Mouse (Mus musculus): ENCODE results near the gene Pex16.

Pex16 gene

DNA sequence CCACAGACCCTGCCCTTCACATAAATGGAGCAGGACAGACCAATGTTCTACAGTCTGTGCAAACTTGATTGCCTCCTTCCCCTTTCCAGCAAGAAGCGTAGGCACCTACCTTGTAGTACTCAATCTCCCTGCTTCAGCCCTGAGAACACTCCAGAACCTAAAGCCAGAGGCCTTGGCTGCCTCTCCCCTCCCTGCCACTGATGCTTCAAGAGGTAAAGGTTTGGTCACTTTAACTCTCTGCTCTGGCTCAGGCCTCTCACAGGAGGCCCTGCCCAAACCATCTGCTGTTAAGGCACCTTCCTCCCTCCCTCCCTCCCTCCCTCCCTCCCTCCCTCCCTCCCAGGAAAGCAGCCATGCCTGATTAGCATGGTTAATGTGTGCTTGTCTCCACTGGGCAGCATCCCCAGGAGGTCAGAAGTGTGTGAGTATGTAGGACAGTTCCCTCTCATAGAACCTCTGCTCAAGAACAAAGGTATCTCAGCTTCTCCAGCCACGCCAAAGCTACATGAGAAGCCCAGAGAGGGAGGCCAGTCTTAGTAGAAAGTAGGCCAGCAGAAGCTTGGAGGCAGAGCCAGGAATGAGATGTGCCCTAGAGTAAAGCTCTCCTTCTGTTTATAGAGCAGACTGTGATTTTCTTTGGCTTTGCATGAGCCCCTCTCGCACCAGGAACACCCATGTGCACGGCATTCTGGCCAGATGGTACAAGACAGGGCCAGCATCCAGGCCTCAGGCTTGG is 28.3 kb downstream of the Pex16 start:
- in situ Hi-C loops (cut with MboI; ENCODE audit: low pct_unique_long_range_greater_than_20kb in 1 of 2, low sequenced_read_pairs in 2 of 2, unreplicated experiment in 1 of 2): no loop called here

DNA sequence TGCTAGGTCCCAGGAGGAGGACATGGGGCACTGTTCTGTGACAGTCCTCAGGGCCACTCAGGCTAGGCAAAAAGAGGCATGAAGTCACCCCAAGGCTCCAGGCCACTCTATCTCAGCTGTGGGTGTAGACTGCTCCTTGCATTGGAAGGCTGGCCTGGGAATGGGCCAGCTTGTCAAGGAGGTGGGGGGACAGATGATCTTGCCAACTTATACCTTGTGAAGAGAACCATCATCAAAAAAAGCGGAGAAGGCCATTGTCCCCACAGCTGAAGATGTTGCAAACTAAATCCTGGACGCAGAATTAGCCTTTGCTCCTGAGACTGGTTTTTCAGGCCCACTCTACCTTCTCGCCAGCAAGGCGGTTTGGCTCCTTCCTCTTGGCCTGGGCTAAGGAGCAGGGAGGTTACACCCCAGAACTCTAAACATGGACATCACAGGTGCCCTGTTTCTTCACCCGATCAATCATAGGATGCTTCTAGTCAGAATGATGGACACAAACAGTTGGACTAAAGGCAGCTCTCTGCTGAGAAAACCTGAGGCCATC is 29.4 kb downstream of the Pex16 start:
- in situ Hi-C loops (cut with MboI; ENCODE audit: low pct_unique_long_range_greater_than_20kb in 1 of 2, low sequenced_read_pairs in 2 of 2, unreplicated experiment in 1 of 2): no loop called here

DNA sequence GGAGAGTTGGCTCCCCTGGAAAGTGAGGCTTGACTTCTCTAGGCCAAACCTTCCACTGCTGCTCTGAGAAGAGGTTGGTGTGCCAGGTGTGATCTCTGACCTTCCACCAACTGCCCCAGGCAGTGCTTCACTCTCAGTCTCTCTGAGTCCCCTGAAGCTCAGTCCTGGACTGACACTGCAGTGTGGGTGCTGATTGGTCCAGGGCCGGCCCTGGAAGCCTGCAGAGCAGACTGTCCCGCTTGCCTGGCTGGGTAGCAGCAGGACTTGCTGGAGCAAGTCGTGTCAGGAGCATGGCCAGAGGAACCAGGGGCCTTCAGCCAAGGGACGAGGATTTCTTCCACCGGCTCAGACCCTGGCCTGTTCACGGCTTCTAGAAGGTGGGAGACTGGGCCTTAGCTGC is 30.3 kb downstream of the Pex16 start:
- in situ Hi-C loops (cut with MboI; ENCODE audit: low pct_unique_long_range_greater_than_20kb in 1 of 2, low sequenced_read_pairs in 2 of 2, unreplicated experiment in 1 of 2): no loop called here

DNA sequence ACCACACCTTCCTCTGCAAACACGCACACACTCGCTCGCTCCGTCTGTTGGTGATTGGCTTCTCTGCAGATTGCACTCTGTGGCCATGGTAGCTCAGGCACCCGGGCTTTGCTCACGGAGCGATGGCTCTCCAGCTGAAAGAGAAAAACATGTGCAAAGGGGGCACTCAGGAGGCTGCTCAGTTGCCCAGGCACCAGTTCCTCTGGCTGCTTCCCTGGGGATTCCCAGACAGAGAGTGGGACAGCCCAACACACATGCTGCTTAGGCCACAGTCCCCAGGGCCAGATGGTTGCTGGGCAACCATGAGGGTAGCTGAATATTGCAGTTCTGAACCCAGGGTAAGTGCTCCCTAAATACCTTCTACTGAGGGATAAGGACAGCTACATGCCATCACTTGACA is 31.2 kb downstream of the Pex16 start:
- in situ Hi-C loops (cut with MboI; ENCODE audit: low pct_unique_long_range_greater_than_20kb in 1 of 2, low sequenced_read_pairs in 2 of 2, unreplicated experiment in 1 of 2): no loop called here

DNA sequence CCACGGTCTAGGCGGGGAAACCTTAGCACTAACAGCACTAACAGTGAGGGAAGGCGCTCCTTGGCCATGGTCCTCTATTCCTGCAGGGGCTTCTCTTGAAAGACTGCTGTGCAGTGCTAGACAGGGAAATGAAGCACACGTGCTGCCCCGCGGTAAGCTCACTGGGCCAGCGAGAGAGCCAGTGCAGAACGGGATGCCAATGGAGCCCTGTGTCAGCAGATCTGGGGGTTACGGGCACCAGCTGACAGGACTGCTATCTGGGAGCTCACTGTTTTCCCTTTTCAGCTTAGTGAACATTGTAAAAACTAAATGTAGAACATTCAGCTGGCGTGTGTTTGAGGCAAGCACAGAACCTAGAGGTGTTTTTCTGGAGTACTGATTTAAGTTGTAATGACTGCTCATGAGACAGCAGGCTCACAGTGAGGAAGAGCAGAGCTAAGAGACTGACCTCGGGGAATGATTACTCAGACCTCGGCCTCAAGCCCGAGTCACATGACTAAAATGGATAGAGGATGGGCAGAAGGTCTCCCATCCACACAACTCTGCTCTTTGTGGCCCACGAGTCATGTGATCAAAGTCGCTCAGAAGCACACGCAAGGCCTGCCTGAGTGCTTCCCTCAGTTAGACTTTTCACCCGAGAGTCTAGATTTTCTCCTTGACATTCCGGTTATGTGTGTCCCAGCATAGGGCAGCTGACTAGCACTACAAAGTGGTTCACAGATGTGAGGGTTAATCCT is 34.0 kb downstream of the Pex16 start:
- in situ Hi-C loops (cut with MboI; ENCODE audit: low pct_unique_long_range_greater_than_20kb in 1 of 2, low sequenced_read_pairs in 2 of 2, unreplicated experiment in 1 of 2): no loop called here

DNA sequence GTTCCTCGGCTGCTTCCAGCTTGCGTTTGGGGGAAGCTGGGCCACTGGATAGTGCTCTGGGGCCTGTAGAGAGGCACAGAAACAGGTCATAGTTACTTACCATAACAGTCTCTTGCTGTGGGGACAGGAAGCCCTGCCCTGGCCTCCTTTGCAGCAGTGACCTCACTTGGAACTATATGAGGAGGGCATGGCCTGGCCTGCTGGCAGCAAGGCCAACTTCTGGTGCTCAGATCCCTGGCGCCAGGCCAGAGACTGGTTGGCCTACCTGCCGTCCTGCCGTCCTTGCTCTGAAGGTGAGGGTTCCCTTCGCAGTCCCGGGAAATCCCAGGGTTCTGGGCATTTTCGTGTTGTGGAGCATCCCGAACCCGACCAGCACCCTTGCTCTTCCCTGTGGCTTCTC is 37.2 kb downstream of the Pex16 start:
- in situ Hi-C loops (cut with MboI; ENCODE audit: low pct_unique_long_range_greater_than_20kb in 1 of 2, low sequenced_read_pairs in 2 of 2, unreplicated experiment in 1 of 2): no loop called here

DNA sequence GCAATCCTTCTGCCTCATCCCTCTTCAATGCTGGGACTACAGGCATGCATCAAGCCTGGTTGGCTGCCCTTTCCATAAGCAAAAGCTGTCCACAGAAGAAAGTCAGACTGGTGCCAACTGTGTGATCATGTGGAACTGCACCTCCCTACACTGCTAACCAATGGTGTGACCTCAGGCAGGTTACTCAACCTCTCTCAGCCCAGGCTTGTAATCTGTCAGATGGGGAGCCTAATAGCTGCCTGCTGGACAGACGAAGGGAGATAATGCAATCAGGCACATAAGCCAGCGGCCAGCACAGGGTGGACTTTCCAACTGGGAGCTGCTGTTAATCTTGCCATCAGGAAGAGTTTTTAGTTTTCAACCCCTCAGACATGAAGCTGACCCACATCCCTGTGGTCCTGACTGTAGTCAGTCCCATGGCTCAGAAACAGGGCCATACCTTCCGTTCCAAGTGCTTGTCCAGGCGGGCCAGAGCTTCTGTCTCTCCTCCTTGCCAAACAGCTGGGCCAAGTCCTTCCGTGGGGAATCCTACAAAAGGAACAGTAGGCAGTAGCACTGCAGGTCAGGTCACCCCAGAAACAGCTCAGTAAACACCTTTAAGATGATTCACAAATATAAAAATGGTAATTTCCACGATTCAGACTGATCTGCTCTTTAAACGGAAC is 47.4 kb downstream of the Pex16 start:
- in situ Hi-C loops (cut with MboI; ENCODE audit: low pct_unique_long_range_greater_than_20kb in 1 of 2, low sequenced_read_pairs in 2 of 2, unreplicated experiment in 1 of 2): no loop called here

DNA sequence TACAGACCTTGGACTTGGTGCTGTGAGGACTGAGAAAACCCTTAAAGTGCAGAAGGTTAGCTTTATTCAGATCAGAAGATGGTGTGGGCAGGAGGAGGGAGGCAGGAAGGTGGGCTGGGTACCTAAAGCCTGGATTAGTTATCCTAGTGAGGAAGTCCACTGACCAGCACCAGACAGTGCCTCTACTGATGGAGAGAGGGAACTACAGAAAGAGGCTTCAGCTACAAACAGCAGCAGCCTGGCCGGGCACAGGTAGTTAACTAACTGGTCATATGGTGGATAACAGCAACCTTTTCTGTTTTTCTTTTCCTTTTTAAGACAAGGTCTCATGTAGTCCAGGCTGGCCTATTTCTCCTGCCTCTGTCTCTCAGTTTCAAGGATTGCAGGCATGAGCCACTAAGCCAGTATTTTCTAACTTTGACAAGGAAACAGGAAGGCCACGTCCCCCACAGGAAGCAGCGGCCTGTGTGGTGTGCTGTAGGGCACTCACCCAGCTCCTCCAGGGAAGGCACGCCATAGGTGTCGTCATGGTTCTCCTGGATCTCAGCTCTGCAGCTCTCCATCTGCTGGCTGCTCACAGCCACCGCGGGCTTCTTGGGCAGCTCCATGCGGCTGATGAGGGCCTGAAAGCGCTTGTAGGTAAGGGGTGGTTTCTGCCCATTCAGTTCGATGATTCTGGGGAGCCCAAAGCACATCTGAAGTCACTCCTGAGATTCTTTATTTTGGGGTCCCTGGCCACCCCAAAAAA is 48.1 kb downstream of the Pex16 start:
- in situ Hi-C loops (cut with MboI; ENCODE audit: low pct_unique_long_range_greater_than_20kb in 1 of 2, low sequenced_read_pairs in 2 of 2, unreplicated experiment in 1 of 2): no loop called here

DNA sequence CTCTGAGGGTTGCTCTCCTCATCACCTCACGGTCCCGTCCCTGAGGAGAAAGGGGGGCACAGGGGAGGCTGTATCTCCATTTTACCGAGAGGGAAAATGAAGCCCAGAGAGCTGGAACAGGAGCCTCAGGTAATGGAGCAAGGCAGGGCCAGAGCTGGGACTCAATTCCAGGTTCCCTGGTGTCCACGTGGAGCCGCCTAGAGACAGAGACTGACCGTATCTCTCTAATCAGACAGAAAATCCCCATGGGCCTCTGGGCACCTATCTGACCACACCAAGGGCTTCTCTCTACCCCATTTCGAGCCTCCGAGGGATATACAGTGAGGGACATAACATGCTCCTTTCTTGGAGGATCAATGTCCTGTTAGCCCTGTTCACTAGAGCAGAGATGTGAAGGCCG is 48.7 kb downstream of the Pex16 start:
- in situ Hi-C loops (cut with MboI; ENCODE audit: low pct_unique_long_range_greater_than_20kb in 1 of 2, low sequenced_read_pairs in 2 of 2, unreplicated experiment in 1 of 2): no loop called here

DNA sequence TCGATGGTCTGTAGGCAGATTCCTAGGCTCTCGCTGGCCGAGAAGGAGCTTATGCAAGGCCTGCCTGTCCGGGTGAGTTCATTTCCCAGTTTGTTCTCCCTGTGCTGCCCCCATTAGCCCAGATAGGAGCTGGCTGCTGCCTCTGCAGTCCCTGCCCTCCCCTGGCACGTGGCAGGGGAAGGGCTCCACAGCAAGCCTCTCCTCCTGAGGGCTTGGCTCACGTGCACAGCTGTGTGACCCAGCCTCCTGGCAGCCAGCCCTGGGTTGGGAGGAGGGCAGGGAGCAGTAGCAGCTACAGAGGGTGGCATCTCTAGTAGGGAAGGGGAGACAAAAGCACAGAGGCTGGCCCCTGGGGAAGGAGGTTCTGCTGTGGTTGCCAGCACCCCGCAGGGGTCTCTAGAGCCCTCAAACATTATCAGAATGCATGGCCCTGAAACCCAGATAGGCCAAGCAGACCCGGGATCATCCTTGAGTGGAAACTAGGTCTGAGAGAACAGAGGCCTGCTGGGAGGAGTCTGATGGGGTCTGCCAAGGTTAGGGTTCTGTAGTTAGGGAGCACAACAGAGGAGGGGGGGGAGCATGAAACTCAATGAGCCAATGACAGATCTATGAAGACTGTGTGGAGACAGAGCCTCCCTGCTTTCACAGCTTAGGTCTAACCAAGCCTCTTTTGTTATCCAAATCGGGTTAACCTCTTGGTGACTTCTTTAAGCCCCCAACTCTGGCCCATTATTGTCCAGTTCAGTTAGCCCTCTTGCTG is 49.4 kb downstream of the Pex16 start:
- in situ Hi-C loops (cut with MboI; ENCODE audit: low pct_unique_long_range_greater_than_20kb in 1 of 2, low sequenced_read_pairs in 2 of 2, unreplicated experiment in 1 of 2): no loop called here

DNA sequence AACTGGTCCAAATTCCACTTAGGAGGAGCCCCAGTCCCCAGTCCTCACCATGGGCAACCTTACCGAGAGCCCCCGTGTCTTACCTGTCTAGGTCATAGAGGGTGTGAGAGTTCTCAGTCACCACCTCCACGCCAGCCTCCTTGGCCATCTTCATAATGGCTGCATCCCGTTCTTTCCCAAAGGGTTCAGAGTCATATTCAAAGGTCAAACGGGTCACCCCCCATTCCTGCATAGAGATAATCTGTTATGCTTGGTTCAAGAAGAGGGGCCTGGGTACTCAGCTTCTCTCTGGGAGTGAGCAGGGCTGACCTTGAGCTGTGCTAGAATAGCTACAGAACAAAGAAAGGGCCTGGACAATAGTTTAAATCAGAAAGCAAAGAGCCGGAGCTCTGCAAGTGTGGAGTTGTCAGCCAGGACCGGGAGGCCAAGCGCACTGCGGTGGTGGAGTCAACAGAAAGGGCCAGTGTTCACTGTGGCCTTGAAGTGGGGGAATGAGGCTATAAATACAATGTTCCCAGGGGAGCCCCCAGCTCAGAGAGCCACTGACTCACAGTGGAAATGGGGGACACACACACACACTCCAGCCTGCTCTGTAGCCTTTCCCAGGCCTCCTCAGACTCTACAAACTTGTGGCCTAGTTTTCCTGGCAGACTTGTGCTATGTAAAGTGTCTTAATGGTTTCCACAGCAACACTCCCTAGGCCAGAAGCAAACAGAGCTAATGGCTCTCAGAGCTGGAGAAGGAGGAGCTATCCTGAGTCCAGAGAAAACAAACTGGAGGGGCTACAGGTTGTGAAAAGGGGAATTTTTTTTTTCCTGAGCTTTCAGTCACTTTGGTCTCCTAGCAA is 50.2 kb downstream of the Pex16 start:
- in situ Hi-C loops (cut with MboI; ENCODE audit: low pct_unique_long_range_greater_than_20kb in 1 of 2, low sequenced_read_pairs in 2 of 2, unreplicated experiment in 1 of 2): no loop called here

DNA sequence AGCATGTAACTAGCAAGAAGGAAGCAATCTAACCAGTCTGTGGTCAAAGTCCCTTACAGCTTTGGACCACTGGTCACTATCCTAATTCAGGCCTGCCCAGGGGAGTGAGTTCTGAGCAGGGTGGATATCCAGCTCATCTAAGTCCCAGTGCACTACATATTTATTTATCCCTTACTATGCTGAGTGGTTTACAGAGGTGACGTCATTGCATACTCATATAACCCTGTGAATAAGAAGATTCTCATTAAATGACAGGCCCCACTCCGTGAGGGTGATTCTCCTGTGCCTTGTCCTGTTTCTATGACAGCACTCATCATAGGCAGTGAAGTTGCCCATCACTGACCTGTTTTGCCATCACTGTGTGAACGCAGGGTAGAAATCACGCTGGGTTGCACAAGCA is 50.9 kb downstream of the Pex16 start:
- in situ Hi-C loops (cut with MboI; ENCODE audit: low pct_unique_long_range_greater_than_20kb in 1 of 2, low sequenced_read_pairs in 2 of 2, unreplicated experiment in 1 of 2): no loop called here

DNA sequence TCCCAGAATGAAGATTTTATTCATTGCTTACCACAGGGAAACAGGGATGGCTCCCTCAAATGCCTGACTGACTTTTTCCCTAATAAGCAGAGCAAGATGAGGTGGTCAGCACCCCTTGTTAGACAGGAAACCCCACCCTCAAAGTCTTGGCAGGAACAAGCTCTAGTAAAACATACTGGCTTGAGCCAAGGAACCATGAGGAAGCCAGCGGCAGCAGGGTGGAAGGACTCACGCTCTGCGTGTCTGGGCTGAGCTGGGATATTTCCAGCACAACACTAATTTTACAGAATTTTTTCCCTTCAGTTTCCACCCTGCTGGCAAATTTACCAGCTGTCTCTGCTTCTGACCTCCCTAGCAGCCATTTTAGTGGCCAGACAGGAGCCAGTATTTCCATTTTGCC is 52.0 kb downstream of the Pex16 start:
- in situ Hi-C loops (cut with MboI; ENCODE audit: low pct_unique_long_range_greater_than_20kb in 1 of 2, low sequenced_read_pairs in 2 of 2, unreplicated experiment in 1 of 2): no loop called here

DNA sequence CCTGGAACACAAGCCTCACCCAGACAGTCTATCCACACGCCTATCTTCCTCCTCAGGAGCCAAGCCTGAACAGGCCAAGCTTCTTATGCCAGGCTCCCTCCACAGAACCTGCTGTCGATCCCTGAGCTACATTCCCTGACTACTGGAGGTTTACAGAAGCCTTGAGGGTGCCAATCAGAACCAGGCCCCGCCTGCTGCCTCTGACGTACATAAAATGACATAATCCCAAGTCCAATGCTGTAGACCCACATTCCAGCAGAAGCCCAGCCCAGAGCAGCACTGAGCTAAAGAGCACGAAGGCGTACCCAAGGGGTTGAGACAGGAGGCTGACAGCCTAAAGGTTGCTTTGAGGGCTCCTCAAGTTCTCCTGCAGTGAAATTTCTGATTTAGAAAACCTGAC is 53.4 kb downstream of the Pex16 start:
- in situ Hi-C loops (cut with MboI; ENCODE audit: low pct_unique_long_range_greater_than_20kb in 1 of 2, low sequenced_read_pairs in 2 of 2, unreplicated experiment in 1 of 2): no loop called here

DNA sequence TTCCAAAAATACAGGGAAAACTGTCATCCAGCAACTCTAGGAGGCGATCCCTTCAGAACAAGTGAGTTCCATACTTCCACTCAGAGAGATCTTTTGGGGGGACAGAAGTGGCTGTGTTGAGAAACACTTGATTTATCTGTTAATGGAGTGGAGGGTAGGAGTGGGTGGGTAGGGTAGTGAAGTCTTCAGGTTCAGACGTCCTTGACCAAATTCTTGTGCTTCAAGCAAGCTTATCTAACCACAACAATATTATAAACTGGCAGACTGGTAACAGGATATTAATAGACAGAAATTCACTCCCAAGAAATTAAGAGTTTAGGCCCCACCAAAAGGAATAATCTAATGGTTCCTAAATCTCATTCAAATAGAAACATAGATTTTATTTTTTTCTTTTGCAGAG is 55.6 kb downstream of the Pex16 start:
- in situ Hi-C loops (cut with MboI; ENCODE audit: low pct_unique_long_range_greater_than_20kb in 1 of 2, low sequenced_read_pairs in 2 of 2, unreplicated experiment in 1 of 2): no loop called here
